Mouse (Mus musculus): Measurements from ENCODE around the gene Sh3kbp1.

DNA sequence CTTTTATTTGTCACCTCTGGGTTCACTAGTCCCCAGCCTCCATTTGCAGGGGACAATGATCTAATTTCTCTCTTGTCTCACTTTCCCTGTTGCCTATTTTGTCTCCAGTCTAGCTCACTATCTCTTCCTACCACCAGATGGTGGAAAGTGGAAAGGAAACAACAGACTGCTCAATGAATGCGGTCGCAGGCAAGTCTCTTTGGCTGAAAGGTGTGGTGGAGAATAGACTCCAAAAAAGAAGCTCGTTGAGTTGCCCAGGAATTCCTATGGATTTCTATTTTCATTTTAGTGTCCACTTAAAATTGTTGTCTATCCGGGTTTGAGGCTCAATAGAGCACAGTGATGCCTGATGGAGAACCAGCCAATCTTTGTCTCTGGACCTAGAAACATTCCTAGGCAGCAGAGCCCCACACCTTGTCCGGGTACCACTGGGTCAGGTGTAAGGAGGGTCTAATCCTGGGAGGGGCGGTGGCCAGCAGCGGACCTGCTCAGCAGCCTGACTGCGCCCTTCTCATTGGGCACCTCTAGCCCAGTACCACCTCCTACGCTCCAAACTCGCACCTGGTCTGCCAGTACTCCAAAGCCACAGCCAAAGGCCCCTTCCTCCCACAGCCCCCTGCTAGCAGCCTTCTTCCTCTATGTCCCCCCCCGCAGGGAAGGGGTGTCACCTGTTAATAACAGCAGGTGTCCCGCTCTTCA, 715 bp upstream of the Sh3kbp1 start:
- no peak for TF ChIP-seq POLR2A (IDR thresholded peaks at IDR 0.05; ENCODE audit: low read depth, low read length)
- TF ChIP-seq ZC3H11A (IDR thresholded peaks at IDR 0.05; ENCODE audit: low read depth, low read length), result peak; percentile 67
- peak in 1 of 2 experiments; percentile 73; a peak in 2 of 4 replicates for TF ChIP-seq CTCF (conservative IDR thresholded peaks at IDR 0.05 in 1 of 2, IDR thresholded peaks at IDR 0.05 in 1 of 2; ENCODE audit: low read depth in 2 of 2, low read length in 2 of 2)
- TF ChIP-seq ELF1 (IDR thresholded peaks at IDR 0.05; ENCODE audit: low read depth, low read length), result no peak
- TF ChIP-seq E2F4 (IDR thresholded peaks at IDR 0.05; ENCODE audit: insufficient replicate concordance, low read depth, low read length), result no peak
- TF ChIP-seq EP300 (IDR thresholded peaks at IDR 0.05; ENCODE audit: low read length), result no peak
- no peak for TF ChIP-seq ETS1 (conservative IDR thresholded peaks at IDR 0.05; ENCODE audit: low read depth, low read length)
- no peak for TF ChIP-seq TBP (conservative IDR thresholded peaks at IDR 0.05; ENCODE audit: low read depth, low read length)
- TF ChIP-seq BHLHE40 (IDR thresholded peaks at IDR 0.05; ENCODE audit: low read depth, low read length), result no peak
- no peak for TF ChIP-seq ZMIZ1 (IDR thresholded peaks at IDR 0.05; ENCODE audit: low read depth, low read length)
